Comparison of ENCODE assay signal across 13 mouse cellular contexts in genomic region chr17:35061299-35061698, GRCm38 (mm10). TPM values are rescaled to one million over a fixed set of nuclear protein-coding genes. Genes with fewer than 3 reads are reported as not detected.
DNase-seq lines count a peak whose midpoint lies in the region; ATAC-seq lines count a peak whose summit lies in the region.
"Had no signal": no experiment of that assay in that cellular context is flagged by ENCODE, and none has a peak within 500 bp of the region (broad histone marks: within the 10 kb centered on the region; RNA-seq: fewer than 3 reads in every experiment).

No protein-coding gene starts in this region.

- no peak for ATAC-seq in forebrain, embryonic 13.5 days
- no peak for ATAC-seq in forebrain, embryonic 16.5 days
- no peak for ATAC-seq in lung, embryonic 15.5 days (ENCODE audit: borderline replicate concordance, extremely low read depth, low FRiP score, low TSS enrichment)
- ATAC-seq in stomach, embryonic 14.5 days (ENCODE audit: insufficient number of reproducible peaks, insufficient read depth, low FRiP score, low read depth) = no peak
- no peak for ATAC-seq in activated CD4-positive, CD25-positive, alpha-beta regulatory T cell, adult 4 months
- ATAC-seq: inflammation-experienced regulatory T-cells, adult 6 months; liver, embryonic 12.5 days had no signal

- peak overlapping the region; percentile 43 for H3K9ac ChIP-seq in forebrain, embryonic 13.5 days
- H3K9ac ChIP-seq in forebrain, embryonic 16.5 days (replicated peaks; ENCODE audit: low read depth, low read length) = no peak overlapping the region
- no peak overlapping the region for H3K9ac ChIP-seq in lung, embryonic 15.5 days
- H3K9ac ChIP-seq in stomach, embryonic 14.5 days (replicated peaks; ENCODE audit: low read depth, low read length) = no peak overlapping the region
- H3K9ac ChIP-seq: liver, embryonic 12.5 days had no signal

- H3K27ac ChIP-seq in forebrain, embryonic 13.5 days = no peak overlapping the region
- no peak overlapping the region for H3K27ac ChIP-seq in forebrain, embryonic 16.5 days (ENCODE audit: low read length)
- H3K27ac ChIP-seq in lung, embryonic 15.5 days = no peak overlapping the region
- H3K27ac ChIP-seq in embryonic facial prominence, embryonic 10.5 days (replicated peaks) = no peak overlapping the region
- peak overlapping the region; percentile 33; the same call in 1 of the 2 replicates for H3K27ac ChIP-seq in stomach, embryonic 14.5 days (ENCODE audit: low read length)
- H3K27ac ChIP-seq: liver, embryonic 12.5 days had no signal

- peak overlapping the region; percentile 91; the same call in 1 of the 2 replicates for H3K4me2 ChIP-seq in forebrain, embryonic 13.5 days
- H3K4me2 ChIP-seq in forebrain, embryonic 16.5 days (ENCODE audit: low read length) = no peak overlapping the region; the same call in 1 of the 2 replicates
- H3K4me2 ChIP-seq in lung, embryonic 15.5 days = peak overlapping the region; percentile 81; the same call in 1 of the 2 replicates
- H3K4me2 ChIP-seq in stomach, embryonic 14.5 days (replicated peaks; ENCODE audit: low read depth, low read length) = no peak overlapping the region
- H3K4me2 ChIP-seq: liver, embryonic 12.5 days had no signal

- WGBS in forebrain, embryonic 13.5 days = 78% methylated on average over 8 of the region's 8 CpGs
- 83% methylated on average over 8 of the region's 8 CpGs for WGBS in forebrain, embryonic 16.5 days
- 81% methylated on average over 8 of the region's 8 CpGs for WGBS in lung, embryonic 15.5 days
- WGBS in embryonic facial prominence, embryonic 10.5 days = 80% methylated on average over 8 of the region's 8 CpGs
- 69% methylated on average over 8 of the region's 8 CpGs for WGBS in stomach, embryonic 14.5 days

- H3K4me3 ChIP-seq in forebrain, embryonic 13.5 days = peak overlapping the region; percentile 79; the same call in 1 of the 2 replicates
- no peak overlapping the region for H3K4me3 ChIP-seq in forebrain, embryonic 16.5 days (replicated peaks; ENCODE audit: low read length)
- no peak overlapping the region for H3K4me3 ChIP-seq in lung, embryonic 15.5 days
- peak overlapping the region; percentile 89; the same call in 1 of the 2 replicates for H3K4me3 ChIP-seq in embryonic facial prominence, embryonic 10.5 days
- H3K4me3 ChIP-seq in stomach, embryonic 14.5 days (ENCODE audit: low read depth, low read length) = no peak overlapping the region
- H3K4me3 ChIP-seq: liver, embryonic 12.5 days had no signal

- peaks cover 42% of the 10 kb centered on the region for H3K36me3 ChIP-seq in forebrain, embryonic 13.5 days (ENCODE audit: poor library complexity, severe bottlenecking)
- peaks cover 3% of the 10 kb centered on the region; the same call in 1 of the 2 replicates for H3K36me3 ChIP-seq in forebrain, embryonic 16.5 days (ENCODE audit: control insufficient read depth, insufficient read depth)
- peaks cover 40% of the 10 kb centered on the region for H3K36me3 ChIP-seq in lung, embryonic 15.5 days
- H3K36me3 ChIP-seq in embryonic facial prominence, embryonic 10.5 days (replicated peaks) = peaks cover 59% of the 10 kb centered on the region
- H3K36me3 ChIP-seq in stomach, embryonic 14.5 days (ENCODE audit: control insufficient read depth, insufficient read depth, low read length) = peaks cover 34% of the 10 kb centered on the region

- H3K9me3 ChIP-seq in forebrain, embryonic 13.5 days (replicated peaks) = no peaks in the 10 kb centered on the region
- no peaks in the 10 kb centered on the region for H3K9me3 ChIP-seq in forebrain, embryonic 16.5 days (ENCODE audit: control insufficient read depth, low read length)
- H3K9me3 ChIP-seq in lung, embryonic 15.5 days = no peaks in the 10 kb centered on the region
- no peaks in the 10 kb centered on the region for H3K9me3 ChIP-seq in embryonic facial prominence, embryonic 10.5 days
- H3K9me3 ChIP-seq in stomach, embryonic 14.5 days (ENCODE audit: control insufficient read depth, low read depth, low read length) = no peaks in the 10 kb centered on the region
- H3K9me3 ChIP-seq: liver, embryonic 12.5 days had no signal

- DNase-seq in lung, postnatal 25 days (ENCODE audit: low spot score) = no peak
- no peak for DNase-seq in embryonic facial prominence, embryonic 10.5 days (ENCODE audit: low spot score)
- DNase-seq in adrenal gland, adult 18-20 months (ENCODE audit: low spot score in 2 of 2) = no peak
- DNase-seq: B cell, adult 2 months; heart, postnatal 10 days; thymus, adult 18-20 months had no signal

- H3K27me3 ChIP-seq in forebrain, embryonic 13.5 days = peaks cover 33% of the 10 kb centered on the region
- peaks cover 19% of the 10 kb centered on the region for H3K27me3 ChIP-seq in forebrain, embryonic 16.5 days (replicated peaks; ENCODE audit: control insufficient read depth, insufficient read depth, low read length)
- H3K27me3 ChIP-seq in lung, embryonic 15.5 days = peaks cover under 1% of the 10 kb centered on the region
- peaks cover 38% of the 10 kb centered on the region for H3K27me3 ChIP-seq in embryonic facial prominence, embryonic 10.5 days (replicated peaks; ENCODE audit: low read depth, poor library complexity, severe bottlenecking)
- H3K27me3 ChIP-seq in stomach, embryonic 14.5 days (ENCODE audit: control insufficient read depth, insufficient read depth, low read length) = no peaks in the 10 kb centered on the region

- H3K4me1 ChIP-seq in forebrain, embryonic 13.5 days = peaks cover 47% of the 10 kb centered on the region
- H3K4me1 ChIP-seq in forebrain, embryonic 16.5 days (replicated peaks; ENCODE audit: control insufficient read depth, insufficient read depth, low read length) = peaks cover 34% of the 10 kb centered on the region
- peaks cover 40% of the 10 kb centered on the region for H3K4me1 ChIP-seq in lung, embryonic 15.5 days
- H3K4me1 ChIP-seq in embryonic facial prominence, embryonic 10.5 days = peaks cover 59% of the 10 kb centered on the region
- peaks cover 28% of the 10 kb centered on the region for H3K4me1 ChIP-seq in stomach, embryonic 14.5 days (ENCODE audit: control insufficient read depth, insufficient read depth, low read length)

RNA-seq across cellular contexts. Expression of gene Ddah2, which starts 2.5 kb away (rescaled TPM):
- polyA plus RNA-seq in forebrain, embryonic 13.5 days (2015; fragmentation: Nextera tagmentation; extraction: Ambion mirVana) = 543 and 566 TPM in 2 replicates
- polyA plus RNA-seq in forebrain, embryonic 16.5 days (2015; fragmentation: Nextera tagmentation; extraction: Ambion mirVana) = 484 and 489 TPM in 2 replicates
- polyA plus RNA-seq in lung, embryonic 15.5 days (2015; fragmentation: Nextera tagmentation; extraction: Ambion mirVana) = 330 and 333 TPM in 2 replicates
- polyA plus RNA-seq in embryonic facial prominence, embryonic 10.5 days (2016; fragmentation: Nextera tagmentation; extraction: Ambion mirVana) = 482 and 503 TPM in 2 replicates
- polyA plus RNA-seq in stomach, embryonic 14.5 days (2014; fragmentation: Nextera tagmentation; extraction: Ambion mirVana) = 292 and 322 TPM in 2 replicates
- 10 to 100 TPM in 1 of 2 experiments, 1 to 10 TPM in 1; 9.1 to 17.0 TPM for total RNA-seq in adrenal gland, adult 18-20 months (2021)
- polyA plus RNA-seq in activated CD4-positive, CD25-positive, alpha-beta regulatory T cell, adult 4 months (2017; shearing (Covaris generic)) = 1 to 10 TPM in 1 of 2 experiments, under 1 TPM in 1; 0.36 to 1.8 TPM

RNA-seq across cellular contexts. Expression of gene Ly6g6c, which starts 3.9 kb away (rescaled TPM):
- polyA plus RNA-seq in forebrain, embryonic 13.5 days (2015; fragmentation: Nextera tagmentation; extraction: Ambion mirVana) = not detected in 2 replicates
- not detected in 2 replicates for polyA plus RNA-seq in forebrain, embryonic 16.5 days (2015; fragmentation: Nextera tagmentation; extraction: Ambion mirVana)
- polyA plus RNA-seq in lung, embryonic 15.5 days (2015; fragmentation: Nextera tagmentation; extraction: Ambion mirVana) = 0.36 and 0.39 TPM in 2 replicates
- 0.31 and 0.35 TPM in 2 replicates for polyA plus RNA-seq in embryonic facial prominence, embryonic 10.5 days (2016; fragmentation: Nextera tagmentation; extraction: Ambion mirVana)
- 0.30 and 0.63 TPM in 2 replicates for polyA plus RNA-seq in stomach, embryonic 14.5 days (2014; fragmentation: Nextera tagmentation; extraction: Ambion mirVana)
- not detected for total RNA-seq in adrenal gland, adult 18-20 months (2021)
- polyA plus RNA-seq in activated CD4-positive, CD25-positive, alpha-beta regulatory T cell, adult 4 months (2017; shearing (Covaris generic)) = not detected
- total RNA-seq: heart, postnatal 10 days had no signal
- polyA plus RNA-seq: inflammation-experienced regulatory T-cells, adult 6 months had no signal

RNA-seq across cellular contexts. Expression of gene Mpig6b, which starts 4.7 kb away (rescaled TPM):
- polyA plus RNA-seq in forebrain, embryonic 13.5 days (2015; fragmentation: Nextera tagmentation; extraction: Ambion mirVana) = 0.29 and 0.56 TPM in 2 replicates
- 0.24 TPM in 1 of 2 replicates, not detected in the other for polyA plus RNA-seq in forebrain, embryonic 16.5 days (2015; fragmentation: Nextera tagmentation; extraction: Ambion mirVana)
- 0.67 and 0.93 TPM in 2 replicates for polyA plus RNA-seq in lung, embryonic 15.5 days (2015; fragmentation: Nextera tagmentation; extraction: Ambion mirVana)
- polyA plus RNA-seq in embryonic facial prominence, embryonic 10.5 days (2016; fragmentation: Nextera tagmentation; extraction: Ambion mirVana) = 0.52 and 0.93 TPM in 2 replicates
- 0.97 and 1.3 TPM in 2 replicates for polyA plus RNA-seq in stomach, embryonic 14.5 days (2014; fragmentation: Nextera tagmentation; extraction: Ambion mirVana)
- total RNA-seq in adrenal gland, adult 18-20 months (2021) = under 1 TPM; 0.13 to 0.22 TPM
- not detected for polyA plus RNA-seq in activated CD4-positive, CD25-positive, alpha-beta regulatory T cell, adult 4 months (2017; shearing (Covaris generic))
- polyA plus RNA-seq: inflammation-experienced regulatory T-cells, adult 6 months had no signal

RNA-seq across cellular contexts. Expression of gene Clic1, which starts 11.5 kb away (rescaled TPM):
- polyA plus RNA-seq in forebrain, embryonic 13.5 days (2015; fragmentation: Nextera tagmentation; extraction: Ambion mirVana) = 141 and 147 TPM in 2 replicates
- 79.3 and 85.5 TPM in 2 replicates for polyA plus RNA-seq in forebrain, embryonic 16.5 days (2015; fragmentation: Nextera tagmentation; extraction: Ambion mirVana)
- 283 and 300 TPM in 2 replicates for polyA plus RNA-seq in lung, embryonic 15.5 days (2015; fragmentation: Nextera tagmentation; extraction: Ambion mirVana)
- 190 and 191 TPM in 2 replicates for polyA plus RNA-seq in embryonic facial prominence, embryonic 10.5 days (2016; fragmentation: Nextera tagmentation; extraction: Ambion mirVana)
- polyA plus RNA-seq in stomach, embryonic 14.5 days (2014; fragmentation: Nextera tagmentation; extraction: Ambion mirVana) = 83.0 and 88.5 TPM in 2 replicates
- 10 to 100 TPM; 71.9 to 92.9 TPM for total RNA-seq in adrenal gland, adult 18-20 months (2021)
- polyA plus RNA-seq in activated CD4-positive, CD25-positive, alpha-beta regulatory T cell, adult 4 months (2017; shearing (Covaris generic)) = 100 to 1,000 TPM; 464 to 670 TPM

RNA-seq across cellular contexts. Expression of gene Msh5, which starts 14.8 kb away (rescaled TPM):
- 4.5 and 5.9 TPM in 2 replicates for polyA plus RNA-seq in forebrain, embryonic 13.5 days (2015; fragmentation: Nextera tagmentation; extraction: Ambion mirVana)
- 3.1 and 3.4 TPM in 2 replicates for polyA plus RNA-seq in forebrain, embryonic 16.5 days (2015; fragmentation: Nextera tagmentation; extraction: Ambion mirVana)
- 4.4 TPM in 2 replicates for polyA plus RNA-seq in lung, embryonic 15.5 days (2015; fragmentation: Nextera tagmentation; extraction: Ambion mirVana)
- polyA plus RNA-seq in embryonic facial prominence, embryonic 10.5 days (2016; fragmentation: Nextera tagmentation; extraction: Ambion mirVana) = 3.9 and 4.4 TPM in 2 replicates
- polyA plus RNA-seq in stomach, embryonic 14.5 days (2014; fragmentation: Nextera tagmentation; extraction: Ambion mirVana) = 3.6 and 3.8 TPM in 2 replicates
- total RNA-seq in adrenal gland, adult 18-20 months (2021) = 1 to 10 TPM; 1.1 to 1.3 TPM
- 1 to 10 TPM; 1.3 to 1.6 TPM for polyA plus RNA-seq in activated CD4-positive, CD25-positive, alpha-beta regulatory T cell, adult 4 months (2017; shearing (Covaris generic))

Comparison
In these comparisons a context has a peak if more than half of its experiments do, and no peak if none do; other contexts are left out.
1. H3K4me2 ChIP-seq: peak in forebrain, embryonic 13.5 days (single experiment) and lung, embryonic 15.5 days (single experiment); none in forebrain, embryonic 16.5 days (single experiment) and stomach, embryonic 14.5 days (single experiment).
2. H3K4me3 ChIP-seq: peak in forebrain, embryonic 13.5 days (single experiment) and embryonic facial prominence, embryonic 10.5 days (single experiment); none in forebrain, embryonic 16.5 days (single experiment), lung, embryonic 15.5 days (single experiment) and stomach, embryonic 14.5 days (single experiment).
3. RNA of gene Ddah2, which starts 2.5 kb away (polyA plus RNA-seq): 543 to 566 TPM in forebrain, embryonic 13.5 days, 482 to 503 TPM in embryonic facial prominence, embryonic 10.5 days, 484 to 489 TPM in forebrain, embryonic 16.5 days, 330 to 333 TPM in lung, embryonic 15.5 days and 292 to 322 TPM in stomach, embryonic 14.5 days; 0.36 to 1.8 TPM in activated CD4-positive, CD25-positive, alpha-beta regulatory T cell, adult 4 months; every median in the first group is over 100 times any median in the second.